Mouse (Mus musculus) brown adipose tissue, adult 24 weeks (tissue): ENCODE data around the gene Trmo. TPM values are rescaled to one million over a fixed set of nuclear protein-coding genes. Genes with fewer than 3 reads are reported as not detected.

Source experiments
- H3K27ac ChIP-seq: fragments of 200-500 bp; replicated peaks from 2 replicates; pipeline ENCODE4 v1.5.1; 2012; ENCODE audit warnings: low read depth, mild to moderate bottlenecking, low read length
- H3K4me1 ChIP-seq: fragments of 200-500 bp; 2 replicates; pipeline ENCODE4 v1.6.1; 2012; ENCODE audit warnings: low read length, mixed read lengths; ENCODE audit not compliant: control insufficient read depth, insufficient read depth, insufficient read length
- H3K4me3 ChIP-seq: fragments of 200-500 bp; 2 replicates; pipeline ENCODE4 v1.5.1; 2012; ENCODE audit warnings: low read depth, mild to moderate bottlenecking, low read length, moderate library complexity; ENCODE audit not compliant: insufficient read depth
- polyA plus RNA-seq: library from polyadenylated mRNA; stranded (reverse); fragments of >200 nt; gene quantifications from 2 replicates; pipeline ENCODE4 v1.2.4, GENCODE M21; 2012; ENCODE audit not compliant: missing spikeins, insufficient read depth, insufficient read length

Gene Trmo
- polyA plus RNA-seq, 1 experiment = 1.7 TPM

GRCm38 (mm10) chr4:46348897-46349296 lies 40.3 kb downstream of the Trmo start:
- Histone ChIP-seq H3K27ac (no peak overlapping the region), H3K4me1 (no peaks in the 10 kb centered on the region), H3K4me3 (no peak overlapping the region)

DNA sequence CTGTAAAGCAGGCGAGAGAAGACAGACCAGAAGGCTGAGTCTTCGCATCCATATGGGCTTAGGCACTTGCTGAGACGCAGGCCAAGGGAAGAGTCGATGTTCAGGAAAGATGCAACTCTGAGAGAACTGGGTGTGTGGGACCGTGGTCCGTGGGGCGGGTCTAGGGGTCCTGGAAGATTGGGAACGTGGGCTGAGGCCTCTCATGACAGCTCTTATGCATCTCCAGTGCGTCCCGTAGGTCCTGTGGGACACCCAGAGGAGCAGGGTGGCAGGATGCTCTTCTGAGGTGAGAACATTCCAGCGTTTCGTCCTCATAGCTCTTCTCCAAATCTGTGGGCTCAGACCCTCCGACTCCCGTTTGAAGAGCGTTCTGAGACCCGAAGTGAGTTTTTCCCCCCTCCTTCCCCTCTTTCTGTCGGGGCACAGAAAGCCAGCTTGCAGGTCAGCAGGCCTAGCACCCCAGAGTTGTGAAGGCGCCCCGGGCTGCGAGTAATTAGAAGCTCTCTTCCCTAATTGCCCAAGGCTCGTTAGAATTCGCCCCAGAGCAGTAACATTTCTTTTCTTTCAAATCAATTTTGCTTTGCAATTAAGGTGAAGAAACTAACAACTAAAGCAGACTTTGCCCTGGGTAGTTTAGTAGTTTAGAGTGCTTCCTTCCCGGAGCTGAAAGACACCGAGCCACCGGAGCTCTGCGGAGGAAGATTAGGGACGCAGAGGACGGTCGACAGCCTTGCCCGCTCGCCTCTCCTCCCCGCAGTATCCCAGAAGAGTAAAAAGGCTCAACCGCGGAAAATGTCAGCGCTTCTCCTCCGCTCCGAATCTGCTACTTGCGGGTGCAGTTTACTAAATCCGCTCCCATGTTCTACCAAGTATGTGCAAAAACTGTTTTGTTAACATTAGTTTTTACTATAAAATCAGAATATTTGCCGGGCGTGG lies 41.4 kb downstream of the Trmo start:
- no peak overlapping the region for H3K27ac ChIP-seq
- no peak overlapping the region for H3K4me3 ChIP-seq
- H3K4me1 ChIP-seq = no peaks in the 10 kb centered on the region

DNA sequence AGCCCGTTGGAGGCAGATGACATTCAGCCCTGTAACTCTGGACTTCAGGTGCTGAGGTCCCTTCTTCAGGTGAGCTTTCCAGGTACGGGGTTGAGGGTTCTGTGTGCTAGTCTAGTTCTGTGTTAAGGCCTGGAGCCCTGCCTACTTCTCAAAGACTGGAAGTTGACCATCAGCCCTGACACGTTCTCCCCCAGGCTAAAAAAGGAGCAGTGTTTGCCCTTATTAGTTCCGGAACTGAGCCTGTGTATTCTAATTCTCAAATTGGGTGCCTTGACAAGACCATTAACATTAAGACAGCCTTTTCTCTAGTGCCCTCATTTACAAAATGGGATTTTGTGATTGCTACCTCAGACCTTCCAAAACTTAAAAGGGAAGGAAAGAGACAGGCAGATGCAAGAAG lies 42.1 kb downstream of the Trmo start:
- Histone ChIP-seq H3K27ac (no peak overlapping the region), H3K4me1 (no peaks in the 10 kb centered on the region), H3K4me3 (no peak overlapping the region)

- Histone ChIP-seq H3K27ac (no peak overlapping the region), H3K4me1 (no peaks in the 10 kb centered on the region), H3K4me3 (no peak overlapping the region)
These were observed 43.0 kb downstream of the Trmo start for GRCm38 (mm10) chr4:46346221-46346620.

DNA sequence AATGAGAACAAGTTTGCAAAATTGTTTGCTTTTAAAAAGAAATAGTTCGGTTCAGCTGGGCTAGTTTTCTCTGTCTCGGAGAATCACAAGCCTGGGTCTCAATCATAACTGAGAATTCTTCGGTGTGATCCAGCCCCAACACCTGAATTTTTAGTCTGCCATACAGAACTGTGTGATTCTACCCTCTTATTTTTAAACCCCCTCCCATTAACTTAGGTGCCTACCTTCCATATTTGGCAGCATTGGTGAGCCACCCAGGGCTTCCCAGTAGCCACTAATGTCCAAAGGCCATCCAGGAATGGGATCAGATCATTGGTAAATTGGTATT lies 43.5 kb downstream of the Trmo start:
- no peaks in the 10 kb centered on the region for H3K4me1 ChIP-seq
- H3K4me3 ChIP-seq = no peak overlapping the region
- H3K27ac ChIP-seq = no peak overlapping the region

- no peak overlapping the region for H3K27ac ChIP-seq
- H3K4me1 ChIP-seq = no peaks in the 10 kb centered on the region
- H3K4me3 ChIP-seq = no peak overlapping the region
These were observed 44.0 kb downstream of the Trmo start for GRCm38 (mm10) chr4:46345056-46345772.

DNA sequence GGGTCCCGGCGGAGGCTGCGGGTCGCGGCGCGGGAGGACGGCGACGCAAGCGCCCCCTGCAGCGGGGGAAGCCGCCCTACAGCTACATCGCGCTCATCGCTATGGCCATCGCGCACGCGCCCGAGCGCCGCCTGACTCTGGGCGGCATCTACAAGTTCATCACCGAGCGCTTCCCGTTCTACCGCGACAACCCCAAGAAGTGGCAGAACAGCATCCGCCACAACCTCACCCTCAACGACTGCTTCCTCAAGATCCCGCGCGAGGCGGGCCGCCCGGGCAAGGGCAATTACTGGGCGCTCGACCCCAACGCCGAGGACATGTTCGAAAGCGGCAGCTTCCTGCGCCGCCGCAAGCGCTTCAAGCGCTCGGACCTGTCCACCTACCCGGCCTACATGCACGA lies 44.9 kb downstream of the Trmo start:
- Histone ChIP-seq H3K4me1 (no peaks in the 10 kb centered on the region), H3K27ac (no peak overlapping the region), H3K4me3 (peak overlapping the region; percentile 43; the same call in 1 of the 2 replicates)

DNA sequence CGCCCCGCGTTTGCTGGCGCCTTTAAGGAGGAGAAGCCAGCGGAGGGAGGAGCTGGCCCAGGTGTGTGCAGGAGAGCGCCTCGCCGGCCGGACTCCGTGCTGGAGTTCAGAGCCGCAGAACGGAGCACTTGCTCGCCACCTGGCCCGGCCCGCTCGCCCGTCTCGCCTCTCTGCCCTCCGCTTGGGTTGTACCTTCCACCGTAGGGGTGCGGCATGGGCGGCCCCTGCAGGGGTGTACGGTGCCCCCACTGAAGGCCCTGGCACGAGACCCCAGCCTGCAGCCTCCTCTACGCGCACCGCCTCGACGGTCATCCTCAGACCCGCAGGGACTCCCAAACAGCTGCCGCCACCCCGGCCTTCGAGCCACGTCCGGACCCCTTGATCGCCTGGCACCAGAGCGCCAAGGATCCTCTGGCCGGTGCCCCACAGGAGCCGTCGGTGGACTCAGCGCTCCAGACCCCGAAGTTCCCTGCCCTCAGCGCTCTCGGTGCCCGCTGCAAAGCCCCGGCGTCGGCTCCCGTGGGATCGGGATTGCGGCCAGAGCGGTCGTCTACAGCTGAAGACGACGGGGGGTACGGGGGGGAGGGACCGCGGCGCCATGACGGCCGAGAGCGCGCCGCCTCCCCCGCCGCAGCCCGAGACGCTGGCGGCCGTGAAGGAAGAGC lies 45.5 kb downstream of the Trmo start, which contains the start of gene Foxe1:
Gene Foxe1 (plus strand): TSS at position 14 of the 665 bp plus-strand sequence.
- peak within 1 kb of the TSS; percentile 43; the same call in 1 of the 2 replicates for H3K4me3 ChIP-seq
- no peaks in the 10 kb centered on the region for H3K4me1 ChIP-seq
- no peak within 1 kb of the TSS for H3K27ac ChIP-seq

DNA sequence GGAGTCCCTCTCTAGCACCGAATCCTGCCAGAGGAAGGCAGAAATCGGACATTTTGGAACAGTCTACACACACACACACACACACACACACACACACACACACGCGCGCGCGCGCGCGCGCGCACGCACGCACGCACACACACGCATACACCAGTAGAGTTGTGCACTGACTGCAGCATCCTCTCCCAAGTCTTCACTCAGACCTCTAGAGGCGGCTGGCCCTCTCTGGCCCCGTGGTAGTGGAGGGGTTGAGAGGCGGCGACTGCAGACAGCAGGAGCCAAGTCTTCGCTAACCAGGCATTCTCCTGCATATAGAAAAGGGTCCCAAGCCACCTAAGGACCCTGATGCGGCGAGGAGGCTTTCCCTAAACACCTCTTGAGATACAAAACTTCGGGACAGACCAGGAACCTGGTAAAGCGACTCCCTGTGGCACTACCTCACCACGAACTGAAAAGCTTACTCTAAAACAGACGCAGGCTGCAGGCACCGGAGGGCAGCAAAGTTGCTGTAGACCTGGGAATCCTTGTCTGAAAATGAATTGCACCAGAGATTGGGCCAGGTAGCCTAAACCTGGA lies 46.4 kb downstream of the Trmo start:
- no peak overlapping the region for H3K27ac ChIP-seq
- H3K4me3 ChIP-seq = no peak overlapping the region
- H3K4me1 ChIP-seq = no peaks in the 10 kb centered on the region

DNA sequence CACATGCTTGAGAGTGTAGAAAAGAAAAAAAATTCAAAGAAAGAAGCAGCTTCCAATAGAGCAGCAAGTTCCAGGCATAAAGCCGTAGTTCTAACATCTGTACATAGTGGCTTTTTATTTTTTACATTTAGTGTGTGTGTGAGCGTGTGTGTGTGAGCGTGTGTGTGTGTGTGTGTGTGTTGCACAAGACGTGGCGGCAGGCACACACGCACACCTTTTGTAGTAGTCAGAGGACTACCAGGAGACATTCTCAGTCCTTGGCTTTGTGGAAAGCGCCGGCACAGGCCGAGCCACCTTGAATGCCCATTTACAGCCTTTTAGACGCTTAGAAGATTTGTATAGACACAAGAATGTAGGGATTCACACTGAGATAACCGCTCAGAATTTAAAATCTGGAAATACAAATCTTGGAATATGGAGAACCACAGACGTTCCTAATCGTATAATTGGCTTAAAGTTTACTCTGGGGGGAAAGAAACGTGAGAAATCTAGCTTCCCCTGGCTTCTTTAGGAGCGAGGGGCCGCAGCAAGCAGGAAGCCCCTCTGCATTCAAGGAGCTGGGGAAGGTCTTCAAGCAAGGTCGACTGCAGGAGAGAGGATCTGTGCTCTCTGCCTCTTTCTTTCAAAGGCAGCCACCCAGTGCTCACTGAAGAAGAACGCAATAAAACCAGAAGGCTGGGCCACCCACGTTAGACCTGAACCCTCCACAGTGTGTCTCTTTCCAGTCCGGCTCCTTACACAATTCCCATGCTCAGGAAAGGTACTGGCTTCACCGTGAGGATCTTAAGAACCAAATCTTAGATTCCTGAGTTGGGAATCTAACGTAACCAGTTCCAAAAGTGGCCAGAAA lies 47.2 kb downstream of the Trmo start:
- Histone ChIP-seq H3K4me1 (no peaks in the 10 kb centered on the region), H3K4me3 (no peak overlapping the region), H3K27ac (no peak overlapping the region)

DNA sequence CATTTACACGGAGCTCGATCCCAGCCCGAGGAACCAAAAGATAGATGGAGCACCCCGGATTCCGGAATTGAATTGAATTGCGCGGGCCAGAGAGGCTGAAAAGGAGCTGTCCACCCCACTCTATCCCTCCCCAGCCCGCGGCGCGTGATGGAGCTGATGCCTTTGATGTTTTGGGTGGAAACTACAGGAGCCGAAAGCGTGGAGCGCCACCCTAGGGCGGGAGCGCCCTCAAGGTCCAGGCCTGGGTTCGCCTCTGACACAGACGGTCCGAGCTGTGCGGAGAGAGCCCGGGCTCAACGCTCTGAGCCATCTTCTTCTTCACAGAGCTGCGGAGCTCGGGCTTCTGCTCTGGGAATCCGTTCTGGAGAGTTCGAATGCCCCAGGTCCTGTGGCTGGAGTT lies 49.7 kb downstream of the Trmo start:
- H3K27ac ChIP-seq = no peak overlapping the region
- H3K4me1 ChIP-seq = no peaks in the 10 kb centered on the region
- H3K4me3 ChIP-seq = no peak overlapping the region

DNA sequence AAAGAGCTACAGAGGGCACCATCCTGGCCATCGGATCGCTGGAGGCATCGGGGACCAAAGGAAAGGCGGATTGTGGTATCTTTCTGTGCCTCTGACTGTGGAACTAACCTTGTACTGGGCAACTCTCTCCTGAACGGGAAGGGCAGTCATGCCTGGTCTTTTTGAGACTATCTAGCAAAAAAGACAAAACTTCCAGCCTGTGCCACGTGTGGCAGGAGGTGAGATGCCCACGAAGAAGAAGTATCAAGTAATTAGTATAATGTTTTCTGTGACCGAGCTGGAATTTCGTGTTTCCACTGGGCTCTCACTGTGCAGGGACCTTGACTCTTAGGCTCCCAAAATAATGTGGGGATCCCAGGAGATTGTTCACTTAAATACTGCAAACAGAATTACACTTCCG lies 50.2 kb downstream of the Trmo start:
- no peak overlapping the region for H3K4me3 ChIP-seq
- H3K27ac ChIP-seq = no peak overlapping the region
- H3K4me1 ChIP-seq = no peaks in the 10 kb centered on the region

DNA sequence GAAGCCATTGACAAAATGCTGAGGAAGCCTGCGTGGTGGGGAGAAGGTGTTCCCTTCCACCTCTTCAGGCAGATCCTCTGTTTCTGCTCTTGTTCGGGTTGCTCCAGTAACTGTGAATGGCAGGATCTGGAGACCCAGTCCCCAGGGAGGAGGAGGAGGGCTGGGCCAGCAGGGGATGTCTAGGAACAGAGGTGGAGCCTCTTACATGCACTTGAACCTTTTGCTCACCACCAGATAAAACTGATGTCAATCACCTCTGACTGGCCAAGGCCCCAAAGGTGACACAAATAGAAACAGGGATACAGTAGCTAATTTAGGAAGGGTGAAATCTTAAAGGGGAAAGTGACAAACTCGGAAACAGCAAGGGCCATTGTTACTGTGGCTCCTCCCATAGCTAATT lies 51.2 kb downstream of the Trmo start:
- Histone ChIP-seq H3K4me3 (no peak overlapping the region), H3K4me1 (no peaks in the 10 kb centered on the region), H3K27ac (no peak overlapping the region)

- H3K4me1 ChIP-seq = no peaks in the 10 kb centered on the region
- H3K27ac ChIP-seq = no peak overlapping the region
- no peak overlapping the region for H3K4me3 ChIP-seq
These were observed 53.4 kb downstream of the Trmo start for GRCm38 (mm10) chr4:46335846-46336245.
